Mouse (Mus musculus): ENCODE data around the gene Midn. TPM values are rescaled to one million over a fixed set of nuclear protein-coding genes. Genes with fewer than 3 reads are reported as not detected.

The Midn gene
- total and polyA plus RNA-seq, 3 experiments = 8.1 to 26.7 TPM; not detected in 1

DNA sequence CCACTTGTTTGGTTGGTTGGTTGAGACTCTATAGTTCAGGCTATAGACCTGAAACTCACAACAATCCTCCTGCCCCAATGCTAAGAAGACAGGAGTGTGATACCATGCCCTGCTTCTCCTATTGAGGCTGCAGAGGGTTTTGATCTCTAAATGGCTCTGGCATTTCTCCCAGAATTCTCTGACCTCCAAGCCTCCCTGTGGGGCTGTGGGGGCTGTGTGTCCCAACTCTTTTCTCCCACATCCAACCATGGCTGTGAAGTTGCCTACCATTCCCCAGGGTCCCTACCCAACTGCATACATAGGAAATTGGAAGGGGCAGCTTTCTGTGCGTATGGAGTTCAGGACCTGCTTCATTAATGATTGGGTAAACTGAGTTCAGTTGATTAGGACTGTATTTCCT lies 48.1 kb downstream of the Midn start:
- H3K4me1 ChIP-seq (ENCODE audit: control insufficient read depth in 1 of 2, insufficient read depth in 2 of 2, low read length in 2 of 2) = no peaks in the 10 kb centered on the region
- DNase-seq (ENCODE audit: low read depth, low spot score) = no peak
- no peaks in the 10 kb centered on the region for H3K36me3 ChIP-seq (ENCODE audit: control insufficient read depth in 1 of 2, insufficient read depth in 2 of 2, low read length in 2 of 2)
- H3K9me3 ChIP-seq (replicated peaks; ENCODE audit: insufficient read depth, low read length) = no peaks in the 10 kb centered on the region
- H3K27ac ChIP-seq (ENCODE audit: control insufficient read depth, low read depth, low read length) = no peak overlapping the region
- no peaks in the 10 kb centered on the region for H3K79me2 ChIP-seq (ENCODE audit: control insufficient read depth, insufficient read depth, low read length, poor library complexity)
- H3K4me3 ChIP-seq (ENCODE audit: control insufficient read depth in 1 of 2, insufficient read depth in 1 of 2, low read depth in 2 of 2, low read length in 2 of 2) = no peak overlapping the region
- no peak overlapping the region for H3K9ac ChIP-seq (ENCODE audit: control insufficient read depth, low read depth, low read length, poor library complexity, severe bottlenecking)
- TF ChIP-seq USF1 (IDR thresholded peaks at IDR 0.05; ENCODE audit: low read depth, low read length) (no peak), ETS1 (IDR thresholded peaks at IDR 0.05; ENCODE audit: low read depth, low read length) (no peak), GABPA (IDR thresholded peaks at IDR 0.05; ENCODE audit: low read depth, low read length) (no peak), ELF1 (IDR thresholded peaks at IDR 0.05; ENCODE audit: low read depth, low read length) (no peak), JUND (IDR thresholded peaks at IDR 0.05; ENCODE audit: low read depth, low read length) (no peak), UBTF (IDR thresholded peaks at IDR 0.05; ENCODE audit: borderline replicate concordance, insufficient read depth, low read depth, low read length) (no peak), ZC3H11A (IDR thresholded peaks at IDR 0.05; ENCODE audit: low read depth, low read length) (no peak)
- H3K27me3 ChIP-seq (ENCODE audit: control insufficient read depth in 1 of 2, insufficient read depth in 2 of 2, low read length in 2 of 2) = peaks cover 0 to 2% of the 10 kb centered on the region in 2 experiments; a peak in 1 of 4 replicates

- H3K9ac ChIP-seq (ENCODE audit: control insufficient read depth, low read depth, low read length, poor library complexity, severe bottlenecking) = no peak overlapping the region
- peaks cover 0 to 3% of the 10 kb centered on the region in 2 experiments; a peak in 1 of 4 replicates for H3K27me3 ChIP-seq (ENCODE audit: control insufficient read depth in 1 of 2, insufficient read depth in 2 of 2, low read length in 2 of 2)
- no peak overlapping the region for H3K4me3 ChIP-seq (ENCODE audit: control insufficient read depth in 1 of 2, insufficient read depth in 1 of 2, low read depth in 2 of 2, low read length in 2 of 2)
- DNase-seq (ENCODE audit: low read depth, low spot score) = no peak
- TF ChIP-seq NRF1 (IDR thresholded peaks at IDR 0.05; ENCODE audit: insufficient read depth, low read depth, low read length, poor library complexity, severe bottlenecking) (no peak), POLR2AphosphoS5 (IDR thresholded peaks at IDR 0.05; ENCODE audit: borderline replicate concordance, low read depth, low read length) (no peak), GATA1 (IDR thresholded peaks at IDR 0.05; ENCODE audit: low read depth, low read length) (no peak), JUND (IDR thresholded peaks at IDR 0.05; ENCODE audit: low read depth, low read length) (no peak), MYC (IDR thresholded peaks at IDR 0.05; ENCODE audit: low read depth, low read length) (no peak), TBP (IDR thresholded peaks at IDR 0.05; ENCODE audit: low read depth, low read length) (no peak), GABPA (IDR thresholded peaks at IDR 0.05; ENCODE audit: low read depth, low read length) (no peak), RCOR1 (IDR thresholded peaks at IDR 0.05; ENCODE audit: low read depth, low read length) (no peak), MEF2A (IDR thresholded peaks at IDR 0.05; ENCODE audit: extremely low read depth, insufficient replicate concordance, low read depth, low read length, poor library complexity, severe bottlenecking) (no peak), EP300 (IDR thresholded peaks at IDR 0.05; ENCODE audit: low read depth in 1 of 2, low read length in 2 of 2) (no peak), BHLHE40 (IDR thresholded peaks at IDR 0.05; ENCODE audit: borderline replicate concordance, low read depth, low read length) (no peak), USF2 (IDR thresholded peaks at IDR 0.05; ENCODE audit: borderline replicate concordance in 1 of 2, insufficient read depth in 1 of 2, low read depth in 1 of 2, low read length in 2 of 2) (no peak), CHD1 (IDR thresholded peaks at IDR 0.05; ENCODE audit: low read depth, low read length) (no peak)
- no peaks in the 10 kb centered on the region for H3K36me3 ChIP-seq (ENCODE audit: control insufficient read depth in 1 of 2, insufficient read depth in 2 of 2, low read length in 2 of 2)
- no peak overlapping the region for H3K27ac ChIP-seq (ENCODE audit: control insufficient read depth, low read depth, low read length)
- no peaks in the 10 kb centered on the region for H3K9me3 ChIP-seq (replicated peaks; ENCODE audit: insufficient read depth, low read length)
- H3K4me1 ChIP-seq (ENCODE audit: control insufficient read depth in 1 of 2, insufficient read depth in 2 of 2, low read length in 2 of 2) = no peaks in the 10 kb centered on the region
- no peaks in the 10 kb centered on the region for H3K79me2 ChIP-seq (ENCODE audit: control insufficient read depth, insufficient read depth, low read length, poor library complexity)
Measured at GRCm38 (mm10) chr10:80196778-80197581, 48.9 kb downstream of the Midn start.

All from MEL (cell line).